Mouse (Mus musculus) erythroblast, embryonic 14.5 days (primary cell): ENCODE measurements around the gene Cacna1d.

Experiments used
- GATA1 ChIP-seq: IDR thresholded peaks from 2 replicates; pipeline ENCODE4 v1.6.1; 2012; ENCODE audit warnings: low read length, inconsistent platforms, mixed read lengths
- TAL1 ChIP-seq: IDR thresholded peaks from 3 replicates; pipeline ENCODE4 v1.6.1; 2012; ENCODE audit warnings: low read length, inconsistent platforms, mixed read lengths

- TF ChIP-seq GATA1: no peak
- no peak for TF ChIP-seq TAL1
These were observed 308.4 kb downstream of the Cacna1d start for GRCm38 (mm10) chr14:30182624-30183524.
